Mouse (Mus musculus) telencephalon, adult 2 months (tissue): ENCODE results near the gene Usp18.

ENCODE experiments used
- DNase-seq: peaks from one replicate; pipeline ENCODE4 v3.0.0-alpha.2; 2011; ENCODE audit warnings: low read depth, low spot score

Usp18 gene

DNA sequence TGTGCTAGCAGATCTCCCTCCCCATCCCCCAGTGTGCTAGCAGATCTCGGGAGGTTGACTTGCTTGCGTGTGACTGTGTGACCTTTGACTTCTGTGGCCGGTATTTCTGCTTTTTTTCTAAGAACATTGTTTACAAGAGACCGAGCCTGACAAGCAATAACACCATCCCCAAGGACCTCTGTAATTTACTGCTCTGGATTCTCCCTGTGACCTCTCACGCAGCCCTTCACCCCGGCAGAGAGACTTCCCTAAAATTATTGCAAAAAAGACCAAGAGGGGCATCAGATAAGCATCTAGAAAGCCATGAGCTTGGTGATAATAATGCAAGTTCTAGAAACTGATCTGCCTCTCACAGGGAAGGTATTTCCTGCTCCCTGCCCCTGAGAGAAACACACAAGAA lies 20.7 kb upstream of the Usp18 start:
- no peak for DNase-seq

DNA sequence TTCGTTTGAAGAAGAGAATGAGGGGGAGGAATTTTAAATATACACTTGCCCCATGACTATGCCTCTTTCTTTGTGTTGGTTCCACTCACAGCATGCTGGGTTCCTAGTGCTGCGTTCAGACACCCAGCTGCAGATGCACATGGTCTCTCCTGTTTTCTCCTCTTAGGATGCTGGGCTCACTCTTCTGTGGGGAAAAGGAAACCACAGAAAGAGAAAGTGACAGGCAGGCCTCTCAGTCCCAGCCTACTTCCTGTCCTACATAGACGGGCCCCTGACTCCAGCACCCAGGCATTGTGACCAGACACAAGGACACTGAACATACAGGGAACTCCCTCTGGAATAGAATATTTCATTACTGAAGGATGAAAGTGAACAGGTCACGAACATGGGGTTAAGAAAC lies 19.7 kb upstream of the Usp18 start:
- DNase-seq: no peak

DNA sequence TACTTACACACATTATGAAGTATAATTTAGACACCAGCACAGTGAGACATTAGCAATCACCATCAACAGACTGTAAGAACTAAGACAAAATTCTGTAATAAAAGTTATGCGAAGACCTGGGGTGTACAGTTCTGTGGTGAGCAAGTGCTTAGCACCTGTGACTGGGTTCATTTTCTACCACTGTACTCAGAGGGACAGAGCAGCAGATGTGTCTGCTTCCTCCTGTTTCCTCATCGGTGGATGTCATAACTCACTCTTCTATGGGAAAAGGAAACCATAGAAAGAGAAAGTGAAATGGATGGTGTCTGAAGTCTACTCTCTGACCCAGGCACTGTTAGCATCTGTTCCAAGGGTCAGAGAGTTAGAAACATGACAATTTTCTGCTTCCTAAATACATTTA lies 19.0 kb upstream of the Usp18 start:
- no peak for DNase-seq

DNA sequence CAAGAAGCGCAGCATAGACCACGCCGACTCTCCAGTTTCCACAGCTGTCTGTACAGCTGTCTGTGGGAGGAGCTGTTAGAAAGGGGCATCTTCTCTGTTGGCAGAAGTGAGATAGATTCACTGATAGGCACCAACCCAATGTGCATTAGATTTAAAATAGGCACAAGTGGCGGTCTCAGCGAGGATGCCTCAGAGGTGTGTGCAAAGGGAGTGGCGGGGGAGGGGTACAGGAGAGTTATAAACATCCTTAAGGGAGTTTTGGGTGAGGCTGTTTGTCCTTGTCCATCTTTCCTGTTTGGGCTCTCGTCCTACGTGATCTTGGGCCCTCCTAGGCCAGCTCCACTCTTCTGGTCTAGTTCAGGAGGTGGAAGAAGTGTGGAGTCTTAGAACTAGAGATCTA lies 17.3 kb upstream of the Usp18 start:
- no peak for DNase-seq

DNA sequence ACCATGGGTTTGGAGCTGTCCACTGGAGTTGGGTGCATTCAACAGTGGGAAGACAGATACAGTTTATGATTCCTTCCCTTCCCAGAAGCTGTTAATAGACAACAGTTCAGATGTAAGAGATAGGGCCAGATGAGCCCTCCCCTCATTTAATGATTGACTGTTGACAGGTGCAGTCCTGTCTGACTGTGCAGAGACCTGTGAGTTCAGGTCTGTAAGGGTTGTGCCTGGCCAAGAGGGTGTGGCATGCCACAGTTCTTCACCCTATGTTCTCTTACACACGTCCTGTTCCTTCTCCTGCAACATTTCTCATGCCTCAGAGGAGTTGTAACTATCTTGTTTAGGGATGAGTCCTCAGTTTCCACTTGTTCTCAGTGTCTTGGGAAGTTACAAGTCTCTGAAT lies 13.1 kb upstream of the Usp18 start:
- DNase-seq: no peak

DNA sequence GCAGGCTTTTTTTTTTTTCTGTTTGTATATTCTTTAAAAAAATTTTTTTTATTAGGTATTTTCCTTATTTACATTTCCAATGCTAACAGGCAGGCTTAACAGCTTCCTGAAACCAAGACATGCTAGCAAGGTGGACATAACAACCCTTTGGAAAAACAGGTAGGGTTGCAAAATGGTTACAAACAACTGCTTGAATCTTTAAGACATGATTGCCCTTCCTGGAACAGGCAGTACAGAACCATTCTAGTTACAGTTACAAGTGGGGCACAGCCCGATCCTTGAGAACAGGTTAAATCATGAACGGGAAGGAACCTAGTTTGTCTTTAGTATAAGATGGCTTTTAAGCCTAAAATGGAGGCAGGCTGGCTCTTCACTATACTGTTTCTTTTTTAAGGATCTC lies 9.3 kb upstream of the Usp18 start:
- DNase-seq: no peak

DNA sequence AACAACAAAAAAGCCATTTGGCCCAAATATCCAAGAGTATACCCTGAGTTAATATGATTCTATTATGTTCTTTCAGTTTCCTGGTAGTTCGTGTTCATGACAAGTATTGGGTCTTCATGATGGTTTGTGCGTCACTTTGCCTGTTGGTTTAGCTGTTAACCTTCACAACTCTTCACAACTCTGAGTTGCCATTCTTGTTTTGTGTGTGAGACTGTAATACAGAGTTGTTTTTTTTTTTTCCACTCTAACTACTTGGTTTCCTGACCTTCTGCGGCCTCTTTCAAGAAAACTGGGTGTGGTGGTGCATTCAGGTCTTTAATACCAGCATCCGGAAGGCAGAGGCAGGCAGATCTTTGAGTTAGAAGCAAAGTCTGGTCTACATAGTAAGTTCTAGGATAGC lies 7.5 kb upstream of the Usp18 start:
- DNase-seq: no peak

DNA sequence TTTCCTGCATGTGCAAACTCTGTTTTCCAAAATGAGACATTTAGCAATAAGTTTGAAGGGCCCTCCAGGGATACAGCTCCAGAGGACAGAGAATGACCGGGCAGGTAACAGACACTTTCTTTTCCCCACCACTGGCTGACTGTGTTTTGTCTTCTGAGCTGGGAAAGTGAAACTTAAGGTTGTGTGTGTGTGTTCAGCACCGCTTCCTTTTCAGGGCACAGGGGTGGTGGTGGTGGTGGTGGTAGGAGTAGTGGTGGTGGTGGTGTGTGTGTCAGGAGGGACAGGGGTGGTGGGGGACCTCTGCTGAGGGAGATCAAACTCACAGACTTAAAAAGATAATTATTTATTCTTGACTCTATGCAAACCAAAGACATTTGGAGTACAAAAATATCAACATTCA lies 3.9 kb upstream of the Usp18 start:
- DNase-seq: no peak

DNA sequence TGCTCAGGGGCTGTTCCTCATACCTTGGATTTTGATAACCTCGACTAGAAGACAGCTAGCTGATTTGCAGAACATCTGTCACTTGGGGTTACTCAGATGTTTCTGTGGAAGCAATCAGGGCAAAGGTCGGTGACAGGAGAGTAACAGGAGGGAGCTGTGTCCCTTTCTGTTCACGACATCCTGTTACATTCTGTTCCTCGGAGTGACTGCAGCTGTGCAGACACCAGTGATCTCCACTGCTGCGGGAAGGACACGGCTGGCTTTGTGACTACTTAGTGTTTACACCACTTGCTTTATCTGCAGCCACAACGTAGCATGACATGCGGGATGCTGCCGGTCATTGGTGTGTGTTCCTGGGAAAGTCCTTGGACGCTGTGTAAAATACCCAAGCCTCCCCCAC lies 2.5 kb upstream of the Usp18 start:
- no peak for DNase-seq

DNA sequence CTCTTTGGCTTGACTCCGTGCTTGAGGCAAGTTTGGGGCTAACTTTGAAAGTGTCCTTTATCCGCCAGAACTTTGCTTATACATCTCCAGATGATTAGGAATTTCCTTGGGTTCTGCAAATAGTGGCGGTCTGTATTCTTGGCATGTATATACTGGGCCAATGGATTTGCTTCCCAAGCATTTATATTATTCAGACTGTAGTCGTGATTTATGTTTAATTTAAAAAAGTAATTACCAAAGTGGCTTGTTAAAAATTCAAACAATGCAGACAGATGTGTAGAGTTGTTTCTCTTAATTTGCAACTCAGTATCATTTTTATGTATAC lies 293 bp downstream of the Usp18 start:
- DNase-seq: no peak

DNA sequence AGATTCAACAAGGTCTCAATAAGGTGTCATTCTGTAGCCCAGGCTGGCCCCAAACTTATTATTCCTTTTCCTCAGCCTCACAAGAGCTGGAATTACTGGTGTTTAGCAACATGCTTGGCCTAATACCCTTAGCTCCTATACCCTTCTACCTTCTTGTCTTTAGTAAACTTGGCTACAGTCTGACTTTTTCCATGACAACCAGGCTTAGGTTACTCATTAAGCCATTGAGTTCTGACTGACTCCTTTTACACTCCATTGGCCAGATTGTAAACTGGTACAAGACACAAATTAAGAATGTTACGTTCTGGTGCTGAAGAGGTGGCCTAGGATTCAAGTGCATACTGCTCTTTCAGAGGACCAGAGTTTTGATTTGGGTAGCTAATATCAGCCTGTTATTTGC lies 4.7 kb downstream of the Usp18 start:
- DNase-seq: no peak

DNA sequence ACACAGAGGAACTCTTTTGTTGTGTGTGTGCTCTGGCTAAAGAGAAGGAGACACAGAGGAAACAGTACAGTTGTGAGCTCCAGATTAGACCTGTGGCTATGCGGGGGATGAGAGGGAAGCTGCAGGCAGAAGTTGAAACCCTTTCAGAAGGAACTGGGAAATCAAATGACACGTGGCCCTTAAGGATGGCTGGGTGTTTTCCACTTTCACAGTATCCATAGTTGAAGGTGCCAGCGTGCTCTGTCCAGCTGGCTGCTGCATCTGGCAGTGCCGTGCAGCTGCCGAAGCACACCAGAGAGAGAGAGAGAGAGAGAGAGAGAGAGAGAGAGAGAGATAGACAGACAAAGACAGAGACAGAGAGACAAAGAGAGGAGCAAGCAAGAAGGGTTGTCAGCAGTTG lies 5.5 kb downstream of the Usp18 start:
- no peak for DNase-seq

DNA sequence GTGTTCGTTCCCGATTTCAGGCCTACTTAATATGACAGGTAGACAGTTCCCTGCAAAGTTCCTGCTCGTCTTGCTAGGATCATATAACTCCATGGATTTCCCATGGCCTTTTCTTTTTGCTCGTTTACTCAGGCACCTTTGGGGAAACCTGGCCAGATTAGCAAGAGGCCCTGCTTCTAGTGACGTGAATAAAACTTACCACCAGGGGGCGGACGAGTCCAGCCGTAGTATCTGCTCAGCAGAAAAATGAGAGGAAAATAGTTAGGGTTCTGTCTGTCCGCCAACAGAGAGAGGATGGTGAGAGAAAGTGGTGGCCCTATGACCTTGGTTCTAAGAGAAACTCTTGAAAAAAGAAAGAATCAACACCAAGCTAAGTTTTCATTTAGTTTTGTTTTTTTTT lies 14.8 kb downstream of the Usp18 start:
- peak; percentile 22 for DNase-seq

DNA sequence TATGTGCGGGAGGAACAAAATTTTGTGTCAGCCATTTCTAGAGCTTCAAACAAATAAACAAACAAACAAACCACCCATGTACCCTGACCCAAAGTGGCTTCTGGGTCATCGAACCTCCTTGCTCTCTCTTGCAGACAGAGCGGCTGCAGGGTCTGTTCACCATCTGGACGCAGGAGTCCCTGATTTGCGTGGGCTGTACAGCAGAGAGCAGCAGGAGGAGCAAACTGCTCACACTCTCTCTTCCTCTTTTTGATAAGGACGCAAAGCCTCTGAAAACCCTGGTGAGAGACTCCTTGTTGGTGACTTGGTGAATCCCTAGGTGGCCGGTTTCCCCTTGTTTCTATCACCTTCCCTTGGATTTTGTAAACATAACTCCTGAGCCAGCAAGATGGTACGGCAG lies 15.5 kb downstream of the Usp18 start:
- no peak for DNase-seq

DNA sequence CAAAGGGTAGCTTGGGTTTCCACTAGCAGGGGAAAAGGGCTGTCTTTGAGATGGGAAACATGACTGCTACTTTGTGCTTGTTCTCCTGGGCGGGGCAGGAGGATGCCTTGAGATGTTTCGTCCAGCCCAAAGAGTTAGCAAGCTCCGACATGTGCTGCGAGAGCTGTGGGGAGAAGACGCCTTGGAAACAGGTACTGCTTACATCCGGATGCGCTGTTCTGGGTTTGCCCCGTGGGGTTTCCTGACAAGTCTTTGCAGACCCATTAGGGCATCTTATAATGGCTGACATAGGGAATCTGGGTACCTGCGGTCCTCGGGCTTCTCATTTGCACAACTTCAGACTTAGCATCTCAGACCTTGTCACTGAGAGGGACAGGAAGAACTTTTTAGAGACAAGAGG lies 16.3 kb downstream of the Usp18 start:
- no peak for DNase-seq

DNA sequence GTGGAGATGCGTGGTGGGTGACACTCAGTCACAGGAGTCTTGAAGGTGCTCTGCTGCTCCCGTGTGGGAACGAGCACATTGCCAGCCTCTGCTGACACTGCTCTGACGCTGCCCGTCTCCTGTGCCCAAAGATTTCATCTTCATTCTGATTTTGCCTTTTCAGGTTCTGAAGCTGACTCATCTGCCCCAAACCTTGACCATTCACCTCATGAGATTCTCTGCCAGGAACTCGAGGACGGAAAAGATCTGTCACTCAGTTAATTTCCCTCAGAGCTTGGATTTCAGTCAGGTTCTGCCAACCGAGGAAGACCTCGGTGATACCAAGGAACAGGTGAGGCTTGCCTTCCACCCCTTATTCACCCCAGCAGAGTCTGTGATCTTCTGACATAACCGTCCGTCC lies 16.8 kb downstream of the Usp18 start:
- no peak for DNase-seq

DNA sequence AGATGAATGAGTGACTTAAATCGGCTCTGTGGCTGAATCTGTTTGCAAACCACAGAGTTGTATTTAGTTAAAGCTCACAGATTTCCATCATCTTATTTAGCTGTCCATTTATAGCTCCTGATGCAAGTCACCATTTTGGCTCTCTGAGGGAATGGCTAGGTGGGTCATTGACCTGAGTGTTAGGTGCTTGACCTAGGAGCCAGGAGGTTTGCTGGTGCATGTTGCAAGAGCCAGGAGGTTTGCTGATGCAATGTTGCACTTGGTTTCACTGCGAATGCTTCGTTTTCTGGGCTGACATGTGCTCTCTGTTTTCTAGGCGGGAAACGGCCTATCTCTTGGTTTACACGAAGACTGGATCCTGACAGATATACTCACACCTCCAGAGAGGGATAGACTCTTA lies 24.4 kb downstream of the Usp18 start:
- no peak for DNase-seq

DNA sequence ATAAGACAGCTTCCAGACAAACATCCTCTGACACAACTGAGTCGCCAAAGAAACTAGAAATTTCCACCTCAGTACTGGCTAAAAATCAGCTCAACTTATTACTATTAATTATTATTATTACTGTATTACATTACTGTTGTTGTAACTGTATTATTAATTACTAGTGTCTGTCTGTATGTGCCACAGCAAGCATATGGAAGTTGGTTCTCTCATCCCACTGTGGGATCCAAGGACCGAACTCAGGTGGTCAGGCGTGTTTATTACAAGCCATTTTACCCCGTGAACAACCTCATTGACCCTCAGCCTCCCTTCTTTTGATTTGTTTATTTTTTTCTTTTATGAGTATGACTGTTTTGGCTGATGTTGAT lies 26.0 kb downstream of the Usp18 start:
- DNase-seq: no peak

DNA sequence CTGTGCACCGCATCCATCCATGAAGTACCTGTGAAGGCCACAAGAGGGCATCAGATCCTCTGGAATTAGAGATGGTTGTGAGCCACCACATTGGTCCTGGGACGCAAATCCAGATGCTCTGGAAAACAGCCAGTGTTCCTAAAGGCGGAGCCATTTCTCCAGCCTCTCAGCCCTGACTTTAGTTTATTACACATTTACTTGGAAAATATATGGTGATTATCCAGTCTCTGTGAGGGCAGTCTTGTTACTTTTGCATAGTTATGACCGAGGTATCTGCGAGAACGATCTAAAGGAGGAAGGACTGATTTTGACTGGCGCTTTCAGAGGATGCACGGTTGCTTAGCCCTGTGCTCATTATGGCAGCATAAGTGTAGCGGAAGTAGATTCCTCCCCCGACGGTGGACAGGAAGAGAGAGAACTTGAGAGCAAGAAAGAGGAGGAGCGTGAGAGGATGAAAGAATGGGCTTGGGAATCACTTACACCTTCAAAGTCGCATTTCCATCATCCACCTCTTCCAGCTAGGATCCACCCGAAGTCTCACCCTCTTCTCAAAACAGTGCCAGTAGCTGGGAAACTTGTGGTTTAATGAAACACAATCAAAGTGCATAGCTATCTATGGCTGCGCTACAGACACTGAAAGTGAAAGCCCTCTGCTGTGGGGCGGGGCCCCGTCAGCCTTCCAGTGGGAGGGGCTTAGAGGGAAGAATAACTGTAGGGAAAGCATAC lies 26.5 kb downstream of the Usp18 start:
- DNase-seq: peak; percentile 64

DNA sequence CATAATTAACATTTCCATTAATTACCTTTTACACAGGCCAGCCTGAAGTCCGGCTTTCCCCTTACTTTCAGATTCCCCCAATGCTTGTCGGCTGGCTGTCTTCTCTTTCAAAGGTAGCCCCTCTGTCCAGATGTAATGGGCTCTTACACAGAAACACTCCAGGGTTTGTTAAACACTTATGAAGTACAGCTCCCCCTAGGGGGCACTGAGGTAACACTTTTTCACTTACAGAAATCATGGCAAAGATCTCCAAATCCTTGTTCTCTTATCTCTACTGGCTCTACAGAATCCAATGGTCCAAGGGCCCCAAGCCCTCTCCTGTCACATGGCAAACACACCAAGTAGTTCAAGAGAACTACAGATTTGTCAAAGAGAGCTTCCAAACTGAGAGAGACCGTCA lies 28.6 kb downstream of the Usp18 start:
- no peak for DNase-seq

DNA sequence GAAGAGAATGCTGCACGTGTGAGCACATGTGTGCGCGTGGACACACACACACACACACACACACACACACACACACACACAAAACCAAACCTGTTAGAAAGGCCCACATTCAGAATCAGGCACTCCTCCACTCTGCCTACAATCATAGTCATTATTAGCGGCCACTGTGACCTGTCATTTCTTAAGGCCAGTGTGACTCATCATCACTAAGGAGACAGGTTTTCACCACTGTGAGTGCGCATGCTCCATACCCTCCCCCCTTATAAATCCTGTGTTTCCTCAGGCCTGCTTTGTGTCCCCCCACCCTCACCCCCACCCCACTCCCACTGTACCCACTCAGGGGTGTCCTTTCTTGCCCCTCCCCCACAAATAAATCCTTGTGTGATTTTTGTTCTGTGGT lies 38.4 kb downstream of the Usp18 start:
- no peak for DNase-seq

DNA sequence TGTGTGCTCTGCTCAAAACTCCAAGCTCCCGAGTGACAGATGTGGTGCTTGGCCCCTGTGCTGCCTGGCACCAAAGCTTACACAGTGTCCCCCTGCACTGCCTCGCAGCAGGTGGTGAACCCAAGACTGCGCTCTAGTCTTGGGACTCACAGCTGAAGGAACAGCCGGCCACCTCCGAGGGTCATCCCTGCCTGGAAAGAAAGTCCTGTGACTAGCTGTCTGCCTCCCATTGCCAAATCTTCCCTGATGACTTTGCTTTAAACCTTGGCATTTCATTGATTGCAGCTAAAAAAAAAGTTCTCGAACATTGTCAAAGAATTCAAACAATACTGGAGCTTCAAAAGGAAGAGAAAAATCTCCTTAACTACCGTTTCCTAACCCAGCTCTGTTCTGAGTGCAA lies 53.6 kb downstream of the Usp18 start:
- no peak for DNase-seq

DNA sequence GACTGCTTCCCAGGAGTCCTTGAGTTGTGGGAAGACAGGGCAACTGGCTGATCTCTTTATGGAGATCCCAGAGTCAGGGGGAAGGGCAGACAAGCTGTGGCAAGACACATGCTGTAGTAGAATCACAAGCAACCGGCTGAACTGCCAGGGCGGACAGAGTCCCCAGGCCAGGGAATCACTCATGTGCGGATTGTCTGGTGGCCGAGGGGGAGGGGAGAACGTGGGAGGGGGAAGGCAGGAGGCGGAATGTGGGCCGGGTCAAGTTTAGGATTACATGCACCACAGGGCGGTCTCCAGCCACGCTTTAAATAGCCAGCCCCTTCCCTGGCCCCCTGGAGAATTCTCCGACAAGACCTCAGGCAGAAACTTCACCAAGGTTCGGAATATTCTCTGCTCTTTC lies 54.2 kb downstream of the Usp18 start, which contains the start of gene Slc6a13:
Gene Slc6a13, plus strand, starts transcription at position 274 of the 400 bp plus-strand sequence.
- DNase-seq: no peak

DNA sequence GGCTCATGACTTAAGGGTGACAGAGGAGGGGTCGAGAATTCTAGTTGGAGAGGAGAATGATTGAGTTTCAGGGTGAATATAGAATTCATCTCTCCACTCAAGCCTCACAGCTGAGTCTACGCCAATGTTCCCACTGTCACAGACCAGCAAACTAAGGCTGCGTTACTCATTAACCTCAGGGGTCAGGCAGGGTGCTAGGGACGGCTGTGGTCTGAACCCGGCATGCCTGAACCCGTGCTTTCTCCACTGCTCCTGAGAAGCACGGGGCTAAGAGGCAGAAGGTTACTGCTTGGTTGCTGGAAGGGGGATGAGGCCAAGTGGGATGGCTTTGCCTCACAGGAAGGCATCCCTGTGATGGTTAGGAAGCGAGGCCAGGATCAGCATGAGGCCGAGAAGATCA lies 54.8 kb downstream of the Usp18 start:
- DNase-seq: no peak
